Mouse (Mus musculus): Measurements from ENCODE around the gene Fam57b. TPM values are rescaled to one million over a fixed set of nuclear protein-coding genes. Genes with fewer than 3 reads are reported as not detected.
A peak's percentile ranks its signal among the peaks of the same experiment; 100 is the strongest.

Gene Fam57b
- total and polyA plus RNA-seq, 2 experiments from 2014 or later = 44.3 to 44.8 TPM

DNA sequence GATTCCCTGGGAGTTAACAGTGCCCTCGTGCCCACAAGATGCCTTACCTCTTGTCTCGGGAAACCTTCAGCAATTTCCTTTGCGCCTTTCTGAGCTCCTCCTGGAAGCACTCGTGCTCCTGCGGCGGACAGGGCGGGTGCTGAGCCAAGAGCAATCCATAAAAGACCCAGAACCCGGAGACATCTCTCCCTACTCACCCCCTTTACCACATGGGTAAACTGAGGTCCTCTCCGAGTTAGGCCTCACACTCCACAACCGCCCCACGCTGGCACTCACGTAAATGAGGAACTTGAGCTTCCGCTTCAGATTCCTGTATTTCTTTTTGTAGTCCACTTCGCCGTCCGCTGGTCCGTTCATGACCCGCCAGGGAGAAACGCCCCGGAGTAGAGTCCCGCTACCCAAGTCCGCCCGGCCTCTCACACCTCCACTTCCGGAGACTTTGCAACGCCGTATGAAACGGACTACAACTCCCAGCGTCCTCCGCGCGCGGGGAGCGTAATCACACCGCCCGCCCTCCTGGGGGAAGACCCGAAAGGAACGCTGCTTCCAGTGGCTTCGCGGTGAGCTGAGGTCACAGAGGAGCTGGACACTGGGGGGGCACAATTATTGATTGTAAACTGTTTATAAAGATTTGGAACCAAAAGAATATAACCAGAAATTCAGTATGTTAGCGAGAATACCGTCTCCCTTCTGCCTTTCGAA lies 64.1 kb downstream of the Fam57b start, which contains the start of gene Hirip3:
TSS of gene Hirip3 (plus strand) at position 544 of the 702 bp plus-strand sequence.
- H3K4me2 ChIP-seq (ENCODE audit: low read depth, low read length) = peak within 1 kb of the TSS; percentile 75
- H3K27ac ChIP-seq = peak within 1 kb of the TSS; percentile 80
- H3K9me3 ChIP-seq (ENCODE audit: low read length) = no peaks in the 10 kb centered on the region
- H3K4me1 ChIP-seq (ENCODE audit: insufficient read depth, low read length) = peaks cover 12% of the 10 kb centered on the region
- ATAC-seq (peak; percentile 89), DNase-seq (ENCODE audit: low spot score) (peak; percentile 97)
- WGBS = 1% methylated on average over 42 of the region's 42 CpGs
- TF ChIP-seq CTCF (IDR thresholded peaks at IDR 0.05; ENCODE audit: low read depth) = no peak
- H3K9ac ChIP-seq (replicated peaks; ENCODE audit: low read length) = peak within 1 kb of the TSS; percentile 59
- peak within 1 kb of the TSS; percentile 56 for H3K4me3 ChIP-seq (ENCODE audit: low read length)
- peaks cover 20% of the 10 kb centered on the region; the same call in 1 of the 2 replicates for H3K36me3 ChIP-seq (ENCODE audit: insufficient read depth, low read length)
- no peaks in the 10 kb centered on the region for H3K27me3 ChIP-seq (ENCODE audit: insufficient read depth, low read length)

DNA sequence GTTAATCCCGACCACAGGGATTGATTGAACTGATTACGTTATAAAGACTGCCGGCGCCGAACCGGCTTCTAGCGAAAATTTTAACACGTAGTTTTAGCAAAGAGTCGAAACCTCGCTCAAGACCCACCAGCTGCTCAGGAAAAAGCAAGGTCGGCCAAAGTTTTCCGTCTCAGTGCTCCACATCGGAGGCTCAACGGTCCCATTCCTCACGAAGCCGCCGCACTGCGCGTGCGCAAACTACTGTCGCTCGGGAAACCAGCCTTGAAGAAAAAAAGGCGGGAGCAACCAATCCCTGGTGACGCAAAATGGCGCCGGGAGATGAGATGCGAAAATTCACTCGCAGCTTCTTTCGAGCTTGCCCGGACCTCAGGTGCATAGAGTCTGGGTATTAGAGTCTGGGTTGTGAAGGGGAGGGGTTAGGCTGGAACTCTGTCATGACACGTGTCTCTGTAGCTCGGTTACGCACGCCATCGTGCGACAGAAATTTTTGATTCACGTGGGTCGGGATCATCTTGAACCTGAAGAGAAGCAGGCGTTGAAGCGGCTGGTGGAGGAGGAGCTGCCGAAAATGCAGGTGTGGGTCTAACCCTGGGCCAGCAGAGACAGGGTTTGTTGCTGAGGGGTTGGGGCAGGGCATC lies 64.8 kb downstream of the Fam57b start, which contains the start of gene Ino80e:
TSS of gene Ino80e (minus strand) at position 231 of the 638 bp plus-strand sequence.
- DNase-seq (ENCODE audit: low spot score) (peak; percentile 99), ATAC-seq (peak; percentile 81)
- peak within 1 kb of the TSS; percentile 75 for H3K4me2 ChIP-seq (ENCODE audit: low read depth, low read length)
- under 1% methylated on average over 41 of the region's 41 CpGs for WGBS
- TF ChIP-seq CTCF (IDR thresholded peaks at IDR 0.05; ENCODE audit: low read depth) = peak; percentile 16; the same call in 1 of the 2 replicates
- peaks cover 12% of the 10 kb centered on the region for H3K4me1 ChIP-seq (ENCODE audit: insufficient read depth, low read length)
- no peaks in the 10 kb centered on the region for H3K9me3 ChIP-seq (ENCODE audit: low read length)
- H3K27me3 ChIP-seq (ENCODE audit: insufficient read depth, low read length) = no peaks in the 10 kb centered on the region
- H3K36me3 ChIP-seq (ENCODE audit: insufficient read depth, low read length) = peaks cover 20% of the 10 kb centered on the region; the same call in 1 of the 2 replicates
- peak within 1 kb of the TSS; percentile 80 for H3K27ac ChIP-seq
- peak within 1 kb of the TSS; percentile 56 for H3K4me3 ChIP-seq (ENCODE audit: low read length)
- H3K9ac ChIP-seq (replicated peaks; ENCODE audit: low read length) = peak within 1 kb of the TSS; percentile 59

DNA sequence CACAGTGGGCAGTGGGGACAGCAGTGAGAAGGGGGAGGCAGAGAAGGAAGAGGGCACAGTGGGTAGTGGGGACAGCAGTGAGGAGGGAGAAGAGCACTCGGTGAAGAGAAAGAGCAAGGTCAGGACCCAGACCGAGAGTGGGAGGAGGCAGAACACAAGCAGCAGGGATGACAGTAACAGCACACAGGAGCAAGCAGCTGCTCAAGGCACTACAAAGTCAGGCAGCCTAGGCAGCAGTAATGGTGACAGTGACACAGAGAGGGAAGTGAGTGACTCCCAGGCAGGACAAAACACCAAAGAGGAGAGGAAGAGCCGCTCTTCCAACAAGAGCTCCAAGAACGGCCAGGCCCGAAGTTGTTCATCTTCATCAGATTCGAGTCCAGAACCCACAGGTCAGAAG lies 66.3 kb downstream of the Fam57b start:
- DNase-seq (ENCODE audit: low spot score) (no peak), ATAC-seq (no peak)
- Histone ChIP-seq H3K4me1 (ENCODE audit: insufficient read depth, low read length) (peaks cover 12% of the 10 kb centered on the region), H3K27ac (peak overlapping the region; percentile 80; the same call in 1 of the 2 replicates), H3K9ac (replicated peaks; ENCODE audit: low read length) (peak overlapping the region; percentile 59), H3K4me2 (ENCODE audit: low read depth, low read length) (peak overlapping the region; percentile 75), H3K4me3 (ENCODE audit: low read length) (peak overlapping the region; percentile 56; the same call in 1 of the 2 replicates), H3K27me3 (ENCODE audit: insufficient read depth, low read length) (no peaks in the 10 kb centered on the region), H3K36me3 (ENCODE audit: insufficient read depth, low read length) (peaks cover 28% of the 10 kb centered on the region; the same call in 1 of the 2 replicates), H3K9me3 (ENCODE audit: low read length) (no peaks in the 10 kb centered on the region)
- no peak for TF ChIP-seq CTCF (IDR thresholded peaks at IDR 0.05; ENCODE audit: low read depth)
- WGBS = 51% methylated on average over 6 of the region's 6 CpGs

GRCm38 (mm10) chr7:126867534-126867933 lies 70.1 kb downstream of the Fam57b start:
- WGBS = 95% methylated on average over 2 of the region's 2 CpGs

DNA sequence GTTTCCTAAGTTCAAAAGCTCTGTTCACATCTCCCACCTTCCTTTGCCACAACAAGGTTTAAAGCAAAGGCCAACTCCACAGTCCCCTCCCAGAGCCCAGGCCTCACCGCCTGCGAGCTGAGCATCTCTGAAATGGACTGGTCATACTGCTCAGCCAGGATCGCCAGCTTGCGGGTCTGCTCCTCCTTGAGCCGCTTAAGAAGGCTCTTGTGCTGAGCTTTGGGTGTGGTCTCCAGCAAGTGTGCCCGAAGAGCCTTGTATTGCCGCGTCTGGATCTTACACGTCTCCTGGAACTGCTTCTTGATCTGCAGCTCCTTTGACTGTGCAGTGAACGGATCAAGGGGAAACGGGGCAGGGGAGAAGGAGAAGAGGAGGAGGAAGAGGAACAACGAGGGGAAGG lies 70.5 kb downstream of the Fam57b start:
- Histone ChIP-seq H3K27ac (no peak overlapping the region), H3K4me1 (ENCODE audit: insufficient read depth, low read length) (peaks cover 8% of the 10 kb centered on the region), H3K36me3 (ENCODE audit: insufficient read depth, low read length) (peaks cover 69% of the 10 kb centered on the region), H3K4me3 (ENCODE audit: low read length) (no peak overlapping the region), H3K9me3 (ENCODE audit: low read length) (no peaks in the 10 kb centered on the region), H3K4me2 (ENCODE audit: low read depth, low read length) (no peak overlapping the region), H3K9ac (replicated peaks; ENCODE audit: low read length) (no peak overlapping the region), H3K27me3 (ENCODE audit: insufficient read depth, low read length) (no peaks in the 10 kb centered on the region)
- DNase-seq (ENCODE audit: low spot score) = no peak
- WGBS = 84% methylated on average over 12 of the region's 12 CpGs
- ATAC-seq = no peak
- TF ChIP-seq CTCF (IDR thresholded peaks at IDR 0.05; ENCODE audit: low read depth) = no peak

More at GRCm38 (mm10) chr7:126867534-126867933, 70.1 kb downstream of the Fam57b start:
- Histone ChIP-seq H3K9ac (replicated peaks; ENCODE audit: low read length) (no peak overlapping the region), H3K36me3 (ENCODE audit: insufficient read depth, low read length) (peaks cover 65% of the 10 kb centered on the region), H3K4me3 (ENCODE audit: low read length) (no peak overlapping the region), H3K9me3 (ENCODE audit: low read length) (no peaks in the 10 kb centered on the region), H3K27me3 (ENCODE audit: insufficient read depth, low read length) (no peaks in the 10 kb centered on the region), H3K4me1 (ENCODE audit: insufficient read depth, low read length) (peaks cover 11% of the 10 kb centered on the region), H3K4me2 (ENCODE audit: low read depth, low read length) (no peak overlapping the region), H3K27ac (no peak overlapping the region)
- DNase-seq (ENCODE audit: low spot score) (no peak), ATAC-seq (no peak)
- no peak for TF ChIP-seq CTCF (IDR thresholded peaks at IDR 0.05; ENCODE audit: low read depth)

- Histone ChIP-seq H3K27ac (no peak overlapping the region), H3K4me1 (ENCODE audit: insufficient read depth, low read length) (no peaks in the 10 kb centered on the region), H3K36me3 (ENCODE audit: insufficient read depth, low read length) (peaks cover 89% of the 10 kb centered on the region), H3K4me2 (ENCODE audit: low read depth, low read length) (no peak overlapping the region), H3K9me3 (ENCODE audit: low read length) (no peaks in the 10 kb centered on the region), H3K27me3 (ENCODE audit: insufficient read depth, low read length) (no peaks in the 10 kb centered on the region), H3K9ac (replicated peaks; ENCODE audit: low read length) (no peak overlapping the region), H3K4me3 (ENCODE audit: low read length) (no peak overlapping the region)
- ATAC-seq (no peak), DNase-seq (ENCODE audit: low spot score) (no peak)
- WGBS = 87% methylated on average over 23 of the region's 23 CpGs
- no peak for TF ChIP-seq CTCF (IDR thresholded peaks at IDR 0.05; ENCODE audit: low read depth)
Observed at GRCm38 (mm10) chr7:126869780-126870519, 72.5 kb downstream of the Fam57b start.

Measured in hindbrain, postnatal 0 days (tissue).